Mouse (Mus musculus) brain, embryonic 18.5 days (tissue): ENCODE results near the gene Atp8b4.
"Not testable (repeated sequence)": the region's sequence is repeated elsewhere in the genome, so short reads cannot be mapped to it uniquely, and the experiment has no call there.

Experiments used
- DNase-seq: peaks from one replicate; pipeline ENCODE4 v3.0.0-alpha.2; 2012; ENCODE audit warnings: low read depth, low spot score

Atp8b4 gene

GRCm38 (mm10) chr2:126500521-126500920 lies at the start of gene Atp8b4:
TSS of gene Atp8b4 (minus strand) at chr2:126500674.
- no peak for DNase-seq

GRCm38 (mm10) chr2:126549681-126550080 lies 49.2 kb upstream of the Atp8b4 start:
- no peak for DNase-seq

GRCm38 (mm10) chr2:126546392-126546791 lies 45.9 kb upstream of the Atp8b4 start:
- DNase-seq = no peak

GRCm38 (mm10) chr2:126545297-126545696 lies 44.8 kb upstream of the Atp8b4 start:
- DNase-seq = no peak

GRCm38 (mm10) chr2:126542211-126542610 lies 41.7 kb upstream of the Atp8b4 start:
- DNase-seq = no peak

GRCm38 (mm10) chr2:126540390-126540925 lies 40.0 kb upstream of the Atp8b4 start:
- no peak for DNase-seq

GRCm38 (mm10) chr2:126537654-126538053 lies 37.2 kb upstream of the Atp8b4 start:
- DNase-seq = no peak

- DNase-seq = no peak
Observed at GRCm38 (mm10) chr2:126530581-126530980, 30.1 kb upstream of the Atp8b4 start.

- DNase-seq = no peak
Observed at GRCm38 (mm10) chr2:126527461-126527860, 27.0 kb upstream of the Atp8b4 start.

- no peak for DNase-seq
Observed at GRCm38 (mm10) chr2:126524271-126524670, 23.8 kb upstream of the Atp8b4 start.

- not testable (repeated sequence) for DNase-seq
Observed at GRCm38 (mm10) chr2:126523101-126523745, 22.7 kb upstream of the Atp8b4 start.

GRCm38 (mm10) chr2:126522056-126522455 lies 21.6 kb upstream of the Atp8b4 start:
- DNase-seq = no peak

GRCm38 (mm10) chr2:126521471-126521870 lies 21.0 kb upstream of the Atp8b4 start:
- DNase-seq = no peak

GRCm38 (mm10) chr2:126520828-126521227 lies 20.4 kb upstream of the Atp8b4 start:
- peak; percentile 20 for DNase-seq

- no peak for DNase-seq
Observed at GRCm38 (mm10) chr2:126519872-126520581, 19.6 kb upstream of the Atp8b4 start.

GRCm38 (mm10) chr2:126515069-126515826 lies 14.8 kb upstream of the Atp8b4 start:
- DNase-seq = no peak

GRCm38 (mm10) chr2:126508228-126508627 lies 7.8 kb upstream of the Atp8b4 start:
- no peak for DNase-seq

GRCm38 (mm10) chr2:126507477-126507876 lies 7.0 kb upstream of the Atp8b4 start:
- no peak for DNase-seq

- no peak for DNase-seq
Observed at GRCm38 (mm10) chr2:126505156-126505555, 4.7 kb upstream of the Atp8b4 start.

- DNase-seq = no peak
Observed at GRCm38 (mm10) chr2:126499730-126500129, 744 bp downstream of the Atp8b4 start.

- DNase-seq = no peak
Observed at GRCm38 (mm10) chr2:126498761-126499452, 1.6 kb downstream of the Atp8b4 start.

GRCm38 (mm10) chr2:126496838-126497237 lies 3.6 kb downstream of the Atp8b4 start:
- DNase-seq = no peak
